Mouse (Mus musculus) gastrocnemius, postnatal 25 days (tissue): ENCODE results near the gene Kctd8. TPM values are rescaled to one million over a fixed set of nuclear protein-coding genes. Genes with fewer than 3 reads are reported as not detected.
"Not testable (repeated sequence)": the region's sequence is repeated elsewhere in the genome, so short reads cannot be mapped to it uniquely, and the experiment has no call there.

Experiments used
- DNase-seq: peaks from one replicate; pipeline ENCODE4 v3.0.0; 2022
- long read RNA-seq, 2 experiments: library from polyadenylated mRNA; stranded (forward); transcript quantifications; one replicate each; pipeline ENCODE4 v2.0.0; 2021
- total RNA-seq, 2 experiments: library from RNA; stranded (reverse); gene quantifications; 1 replicate in 1 of 2; 2 replicates in 1 of 2; pipeline ENCODE4 v1.2.3; 2021

Kctd8 gene
- total RNA-seq, result under 1 TPM; 0.13 to 0.16 TPM
- long read RNA-seq, experiment 1, result 0 reads
- long read RNA-seq, experiment 2, result 0 reads

GRCm38 (mm10) chr5:69340919-69341801, at the start of gene Kctd8:
TSS of gene Kctd8 (minus strand) at chr5:69341679.
- DNase-seq, result peak; percentile 30

- DNase-seq, result no peak
These were observed 37.6 kb upstream of the Kctd8 start for GRCm38 (mm10) chr5:69379072-69379471.

GRCm38 (mm10) chr5:69350596-69350995, 9.1 kb upstream of the Kctd8 start:
- no peak for DNase-seq

GRCm38 (mm10) chr5:69340102-69340918, 1.2 kb downstream of the Kctd8 start:
- no peak for DNase-seq

DNA sequence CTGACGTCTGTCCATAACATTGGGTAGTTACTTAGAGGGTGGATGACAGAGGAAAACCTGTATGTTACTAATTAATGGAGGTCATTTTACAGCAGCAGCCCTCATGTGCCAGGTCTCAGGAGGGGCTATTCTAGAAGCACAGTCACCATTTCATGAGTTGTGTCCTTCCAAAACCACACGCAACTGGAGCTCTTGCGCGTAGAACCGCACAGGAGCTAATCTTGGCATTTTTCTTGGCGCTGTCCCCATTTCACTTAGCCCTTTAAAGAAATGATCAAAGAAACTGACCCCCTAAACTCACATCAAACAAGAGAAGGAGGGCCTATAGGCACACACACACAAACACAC, 1.9 kb downstream of the Kctd8 start:
- no peak for DNase-seq

- DNase-seq, result no peak
These were observed 2.4 kb downstream of the Kctd8 start for GRCm38 (mm10) chr5:69338916-69339622.

DNA sequence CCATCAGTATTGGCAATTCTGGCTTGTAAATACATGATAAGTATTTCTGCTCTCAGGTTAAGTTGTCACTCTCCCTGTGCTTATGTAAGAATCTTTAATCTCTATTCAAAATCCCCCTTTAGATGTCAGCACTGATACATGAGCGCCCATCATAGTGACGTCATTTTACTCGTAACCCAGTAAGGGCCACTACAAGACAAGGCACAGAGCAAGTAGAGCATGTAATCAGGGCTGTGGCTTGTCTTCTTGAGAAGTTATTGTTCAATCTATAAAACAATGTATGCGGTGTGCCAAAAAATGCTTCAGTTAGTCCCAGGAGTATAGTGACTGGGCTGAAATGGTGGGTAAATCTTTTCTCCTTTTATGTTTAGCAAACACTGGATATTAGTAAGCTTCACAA, 13.9 kb downstream of the Kctd8 start:
- no peak for DNase-seq

GRCm38 (mm10) chr5:69324566-69325230, 16.8 kb downstream of the Kctd8 start:
- DNase-seq, result no peak

- no peak for DNase-seq
These were observed 28.9 kb downstream of the Kctd8 start for GRCm38 (mm10) chr5:69312611-69313010.

DNA sequence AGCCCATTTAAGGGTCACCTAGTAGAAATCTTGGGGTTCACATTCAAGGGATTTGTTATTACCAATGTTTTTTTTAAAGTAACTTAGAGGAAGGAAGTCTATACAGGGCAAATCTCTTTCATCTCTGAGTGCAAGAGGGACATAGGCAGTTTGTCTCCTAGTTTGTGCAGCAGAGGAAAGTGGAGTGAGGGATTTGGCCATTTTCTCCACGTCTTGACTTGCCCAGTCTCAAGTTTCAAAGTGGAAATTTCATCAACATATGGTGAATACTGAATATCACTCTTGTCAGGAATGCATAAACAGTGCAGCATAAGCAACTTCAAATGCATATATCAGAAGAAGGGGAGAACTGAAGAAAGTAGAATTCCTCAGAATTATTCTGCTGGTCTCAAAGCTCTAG, 39.8 kb downstream of the Kctd8 start:
- DNase-seq, result no peak

GRCm38 (mm10) chr5:69292353-69292752, 49.1 kb downstream of the Kctd8 start:
- DNase-seq, result no peak

DNA sequence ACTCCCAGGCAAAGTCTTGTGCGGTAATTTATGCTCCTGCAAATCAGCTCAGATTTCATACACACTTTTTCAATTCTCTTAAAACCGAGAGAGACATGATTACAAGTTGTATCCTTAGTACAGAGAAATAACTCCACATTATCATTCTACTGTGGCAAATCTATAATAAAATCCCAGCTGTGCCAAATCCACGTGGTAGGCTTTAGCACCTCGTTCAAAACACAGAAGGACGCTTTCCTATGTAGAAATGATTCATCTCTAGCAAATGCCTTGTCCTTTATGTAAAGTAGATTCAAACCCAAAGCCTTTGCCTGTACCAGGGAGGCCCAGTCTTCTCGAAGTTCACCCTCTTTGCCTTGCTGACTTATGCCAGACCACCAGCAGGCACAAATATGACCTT, 57.1 kb downstream of the Kctd8 start:
- no peak for DNase-seq

- DNase-seq, result no peak
These were observed 89.1 kb downstream of the Kctd8 start for GRCm38 (mm10) chr5:69252366-69252765.

GRCm38 (mm10) chr5:69241931-69242330, 99.5 kb downstream of the Kctd8 start:
- no peak for DNase-seq

DNA sequence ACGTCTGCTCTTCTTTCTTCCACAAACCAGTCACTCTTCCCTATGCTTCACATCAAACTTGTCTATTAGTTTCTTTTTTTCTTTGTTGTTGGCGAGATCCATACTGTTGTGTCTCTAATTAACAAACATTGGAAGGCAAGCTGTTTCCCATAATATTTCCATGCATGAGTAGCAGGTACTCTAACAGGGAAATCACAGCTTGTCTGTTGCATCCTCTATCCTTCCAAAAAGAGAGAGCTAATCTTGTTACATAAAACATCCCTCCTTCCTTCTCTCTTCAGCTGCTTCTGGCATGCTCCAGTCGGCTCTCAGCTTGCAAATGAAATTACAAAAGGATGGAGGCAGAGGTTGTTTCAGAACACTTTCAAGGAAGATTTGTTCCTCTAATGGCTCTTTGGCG, 107.9 kb downstream of the Kctd8 start:
- DNase-seq, result no peak

- not testable (repeated sequence) for DNase-seq
These were observed 109.8 kb downstream of the Kctd8 start for GRCm38 (mm10) chr5:69231649-69232048.

GRCm38 (mm10) chr5:69227147-69227546, 114.3 kb downstream of the Kctd8 start:
- DNase-seq, result no peak

DNA sequence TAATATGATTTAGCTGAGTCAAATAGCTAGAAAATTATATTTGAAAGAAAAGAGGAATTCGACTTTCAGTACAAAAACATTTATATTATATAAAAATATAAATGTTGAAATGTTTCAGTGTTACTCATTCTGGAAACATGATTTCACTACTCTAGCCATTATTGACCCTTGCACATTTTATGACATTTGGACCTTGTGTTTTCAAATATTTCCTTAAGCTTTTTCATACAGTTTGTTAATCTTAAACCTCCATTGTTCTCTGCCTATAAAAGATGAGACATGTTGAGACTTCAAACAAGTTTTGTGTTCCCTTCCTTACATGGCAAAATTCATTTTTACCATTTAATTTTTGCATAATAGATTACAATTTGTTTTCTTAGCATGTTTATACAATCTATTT, 118.9 kb downstream of the Kctd8 start:
- no peak for DNase-seq

GRCm38 (mm10) chr5:69215216-69215615, 126.3 kb downstream of the Kctd8 start:
- DNase-seq, result no peak

GRCm38 (mm10) chr5:69209401-69209800, 132.1 kb downstream of the Kctd8 start:
- no peak for DNase-seq

DNA sequence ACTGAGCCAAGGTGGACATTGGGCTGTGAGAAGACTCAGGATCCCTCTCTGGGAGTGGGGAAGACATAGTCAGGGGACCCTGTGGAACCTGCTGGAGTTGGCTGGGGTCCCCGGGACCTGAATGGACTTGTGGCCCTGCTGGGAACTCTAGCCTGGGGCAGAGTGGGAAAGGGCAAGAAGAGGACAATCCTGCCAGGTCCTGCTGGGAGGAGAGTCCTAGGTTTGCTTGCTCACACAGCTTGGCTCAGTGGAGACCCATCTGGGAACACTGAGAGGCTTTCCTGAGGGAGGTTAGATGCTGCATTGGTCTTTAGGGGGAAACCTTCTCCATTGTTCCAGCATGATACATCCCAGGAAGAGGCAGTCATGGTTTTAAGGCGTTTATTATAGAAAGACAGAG, 133.8 kb downstream of the Kctd8 start:
- no peak for DNase-seq

DNA sequence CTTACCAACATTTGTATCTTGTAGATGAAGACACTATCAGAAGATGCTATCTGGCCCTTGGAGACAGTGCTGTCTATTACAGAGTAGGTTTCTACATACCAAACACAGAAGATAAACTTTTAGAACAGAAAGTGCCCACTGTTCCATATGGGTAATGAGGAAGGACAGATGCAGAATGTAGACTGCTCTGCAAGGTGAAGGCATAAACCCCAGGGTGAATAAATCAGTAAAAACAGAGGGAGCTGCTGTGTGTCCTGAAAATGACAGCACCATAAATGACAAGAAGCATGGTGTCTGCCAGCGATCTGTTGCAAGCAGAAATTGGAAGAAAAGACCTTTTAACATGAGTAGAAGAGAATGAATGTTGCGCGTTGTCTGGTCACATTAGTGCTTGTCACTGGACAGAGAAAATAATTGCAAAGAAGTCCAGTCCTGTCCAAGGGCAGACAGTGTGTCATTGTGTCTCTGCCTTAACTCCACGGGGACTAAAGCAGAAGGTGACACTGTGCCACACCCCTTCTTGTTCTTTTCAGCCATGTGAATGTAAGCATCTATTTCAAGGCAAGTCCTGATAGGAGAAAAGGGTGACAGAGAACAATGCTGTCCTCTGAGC, 181.5 kb downstream of the Kctd8 start:
- no peak for DNase-seq
